Mouse (Mus musculus): ENCODE measurements at regions not wholly inside any gene's neighbourhood (a gene's known extent, or its start where the extent isn't known, plus 50 kb on each side); places are given as distances from the start of the nearest gene placed in this dataset.

GRCm38 (mm10) chr14:55168336-55168909, 51.7 kb upstream of the Jph4 start:
- TF ChIP-seq CTCF (IDR thresholded peaks at IDR 0.05; ENCODE audit: low read depth) (no peak), EP300 (optimal IDR thresholded peaks at IDR 0.05) (no peak)

Measured in stomach, postnatal 0 days (tissue).